Mouse (Mus musculus) megakaryocyte, adult 5-6 weeks (primary cell): ENCODE measurements around the gene Ube2q2. TPM values are rescaled to one million over a fixed set of nuclear protein-coding genes. Genes with fewer than 3 reads are reported as not detected.
"Not testable (repeated sequence)": the region's sequence is repeated elsewhere in the genome, so short reads cannot be mapped to it uniquely, and the experiment has no call there.

Experiments used
- ATAC-seq: 2 replicates; pipeline ENCODE4 v1.8.0; 2016; ENCODE audit warnings: mild to moderate bottlenecking, inconsistent platforms; ENCODE audit not compliant: poor library complexity, severe bottlenecking
- total RNA-seq, 2 experiments: library from RNA; stranded (forward) in 1 of 2; stranded (reverse) in 1 of 2; fragments of 153-499, 151-499 nt in 1 of 2; fragments of 221-1000, 200-1000 nt in 1 of 2; gene quantifications; 2 replicates each; pipeline versions ENCODE4 v1.2.3 to v1.2.4; 2015 to 2017

The Ube2q2 gene
- total RNA-seq (2015) = 31.9 and 33.6 TPM in 2 replicates
- 35.5 and 43.4 TPM in 2 replicates for total RNA-seq (2017)

DNA sequence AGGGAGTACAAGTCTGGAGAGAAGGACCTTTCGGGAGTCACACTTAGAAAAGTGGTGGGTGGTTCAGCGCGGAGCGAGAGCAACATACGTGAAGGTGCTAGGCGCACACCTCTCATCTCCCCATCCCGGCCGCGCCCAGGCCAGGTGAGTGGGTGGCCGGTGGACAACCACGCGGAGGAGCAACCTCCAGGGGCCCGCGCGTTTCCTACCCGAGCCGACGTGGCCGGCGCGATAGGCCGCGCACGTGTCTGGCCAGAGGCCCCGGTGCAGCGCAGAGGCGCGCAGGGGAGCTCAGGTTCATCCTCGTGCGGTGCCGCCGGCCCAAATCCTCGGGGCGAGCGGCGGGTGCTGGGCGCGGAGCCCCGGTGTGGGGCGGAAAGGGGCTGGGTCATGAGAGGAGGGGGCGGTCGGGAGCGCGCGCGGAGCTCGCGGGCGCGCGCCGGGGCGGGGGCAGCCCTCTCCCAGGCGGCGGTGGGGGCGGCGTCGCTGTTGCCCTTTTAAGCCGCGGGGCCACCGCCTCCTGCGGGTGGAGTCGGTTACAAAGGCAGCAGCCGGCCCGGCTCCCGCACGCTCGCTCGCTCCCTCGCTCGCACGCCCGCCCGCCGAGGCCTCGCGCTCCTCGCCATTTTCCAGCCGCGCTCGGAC is at the start of gene Ube2q2:
TSS of gene Ube2q2 (plus strand) at position 1 of the 645 bp plus-strand sequence.
- peak; percentile 56 for ATAC-seq

GRCm38 (mm10) chr9:55101117-55101516 is 47.5 kb upstream of the Ube2q2 start:
- no peak for ATAC-seq

- no peak; the same call in 1 of the 2 replicates for ATAC-seq
These were observed 46.3 kb upstream of the Ube2q2 start for GRCm38 (mm10) chr9:55102186-55102835.

- ATAC-seq = no peak
These were observed 45.6 kb upstream of the Ube2q2 start for GRCm38 (mm10) chr9:55102931-55103630.

DNA sequence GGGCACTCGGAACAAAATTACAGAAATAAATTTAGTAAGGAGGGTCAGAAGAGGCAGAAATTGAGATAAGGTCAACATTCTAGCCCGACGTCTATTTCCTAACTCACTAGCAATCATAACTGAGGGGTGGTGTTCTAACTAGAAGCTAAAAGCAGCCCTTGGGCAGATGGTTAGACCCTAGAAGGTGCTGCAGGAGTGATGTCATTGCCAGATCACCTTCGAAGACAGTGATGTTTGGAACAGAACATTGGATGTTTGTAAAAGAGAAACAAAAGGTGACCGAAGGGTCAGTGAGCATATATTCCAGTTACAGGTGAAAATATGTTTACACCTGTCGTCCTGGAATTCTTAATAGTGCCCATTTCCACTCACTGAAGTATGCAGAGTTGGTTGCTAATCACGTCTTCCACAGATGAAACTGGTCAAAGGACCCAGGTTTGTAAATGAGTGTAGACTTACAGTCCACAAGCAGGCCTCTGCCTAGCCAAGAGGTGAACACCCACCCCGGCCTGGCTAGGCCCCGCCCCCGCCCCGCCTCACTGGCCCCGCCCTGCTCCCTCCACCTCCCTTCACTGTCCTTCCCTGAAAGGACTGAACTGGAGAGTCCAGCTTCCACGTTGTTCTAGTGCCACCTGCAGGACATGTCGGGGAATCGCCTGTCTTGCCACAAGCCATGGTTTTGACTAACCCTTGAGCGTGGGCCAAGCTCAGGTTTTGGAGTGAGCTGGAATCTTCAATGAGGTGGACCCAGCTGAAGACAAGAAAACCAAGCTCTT is 38.4 kb upstream of the Ube2q2 start:
- ATAC-seq = peak; percentile 99

GRCm38 (mm10) chr9:55110835-55111217 is 37.8 kb upstream of the Ube2q2 start:
- not testable (repeated sequence) for ATAC-seq

GRCm38 (mm10) chr9:55114752-55115151 is 33.9 kb upstream of the Ube2q2 start:
- ATAC-seq = peak; percentile 51

DNA sequence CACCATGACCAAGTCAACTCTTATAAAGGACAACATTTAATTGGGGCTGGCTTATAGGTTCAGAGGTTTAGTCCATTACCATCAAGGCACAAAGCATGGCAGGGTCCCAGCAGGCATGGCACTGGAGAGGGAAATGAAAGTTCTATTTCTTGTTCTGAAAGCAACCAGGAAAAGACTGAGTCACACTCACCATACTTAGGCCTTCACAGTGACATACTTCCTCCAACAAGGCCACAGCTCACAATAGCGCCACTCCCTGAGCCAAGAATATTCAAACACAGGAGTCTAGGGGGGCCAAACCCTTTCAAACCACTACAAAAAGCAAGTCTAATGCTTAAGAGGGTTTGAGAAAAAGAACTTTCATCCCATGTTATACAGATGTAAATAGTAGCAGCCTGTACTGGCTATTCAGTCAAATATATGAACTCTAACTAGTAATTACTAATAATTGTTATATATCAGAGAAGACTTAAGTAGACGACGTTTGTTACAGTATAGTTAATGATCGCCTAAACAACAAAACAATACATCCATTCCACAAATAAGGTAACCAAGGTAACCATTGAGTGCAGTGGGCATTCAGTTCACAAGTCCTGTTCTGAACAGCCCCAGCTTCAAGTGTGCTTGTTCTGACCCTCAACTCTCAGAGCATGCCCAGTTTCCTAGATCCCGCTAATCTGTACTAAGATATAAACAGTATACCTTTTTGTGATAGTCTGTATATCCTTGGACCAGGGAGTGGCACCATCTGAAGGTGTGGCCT is 31.2 kb upstream of the Ube2q2 start:
- ATAC-seq = peak; percentile 96

DNA sequence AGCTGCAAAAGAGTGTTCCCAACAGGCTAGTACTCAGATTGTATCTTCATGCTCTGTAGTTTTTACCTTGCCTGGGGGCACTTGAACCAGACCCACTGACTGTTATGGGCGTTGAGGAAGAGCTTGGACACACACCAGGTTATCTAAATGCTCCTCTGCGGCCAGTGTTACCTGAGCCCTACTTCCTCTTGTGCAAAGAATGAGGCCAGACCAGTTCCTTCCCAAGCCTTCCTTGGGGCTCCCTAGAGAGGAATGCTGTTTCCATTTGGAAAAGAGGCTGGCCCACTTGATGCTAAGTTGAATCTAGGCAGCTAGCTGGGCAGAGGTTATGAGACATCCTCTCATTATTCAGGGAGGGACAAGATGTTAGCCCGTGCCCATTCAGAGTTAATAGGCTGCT is 26.1 kb upstream of the Ube2q2 start:
- ATAC-seq = no peak

- no peak for ATAC-seq
These were observed 22.9 kb upstream of the Ube2q2 start for GRCm38 (mm10) chr9:55125735-55126134.

DNA sequence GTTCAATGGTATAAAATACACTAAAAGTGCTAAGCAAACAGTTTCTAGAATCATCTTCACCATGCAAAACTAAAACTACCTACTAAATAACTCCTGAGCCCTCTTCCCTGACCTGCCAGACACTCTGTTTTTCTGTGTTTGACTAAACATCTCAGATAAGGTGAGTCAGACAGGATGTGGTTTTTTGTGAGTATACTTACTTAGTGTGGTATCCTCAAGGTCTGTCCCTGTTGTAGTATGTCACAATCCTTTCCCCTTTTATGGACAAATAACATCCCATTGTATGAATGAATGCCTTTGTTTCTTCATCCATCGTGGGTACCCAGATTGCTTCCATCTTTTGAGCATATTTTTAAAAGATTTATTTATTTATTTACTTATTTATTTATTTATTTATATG is 22.4 kb upstream of the Ube2q2 start:
- no peak for ATAC-seq

GRCm38 (mm10) chr9:55131851-55132250 is 16.8 kb upstream of the Ube2q2 start:
- ATAC-seq = no peak

DNA sequence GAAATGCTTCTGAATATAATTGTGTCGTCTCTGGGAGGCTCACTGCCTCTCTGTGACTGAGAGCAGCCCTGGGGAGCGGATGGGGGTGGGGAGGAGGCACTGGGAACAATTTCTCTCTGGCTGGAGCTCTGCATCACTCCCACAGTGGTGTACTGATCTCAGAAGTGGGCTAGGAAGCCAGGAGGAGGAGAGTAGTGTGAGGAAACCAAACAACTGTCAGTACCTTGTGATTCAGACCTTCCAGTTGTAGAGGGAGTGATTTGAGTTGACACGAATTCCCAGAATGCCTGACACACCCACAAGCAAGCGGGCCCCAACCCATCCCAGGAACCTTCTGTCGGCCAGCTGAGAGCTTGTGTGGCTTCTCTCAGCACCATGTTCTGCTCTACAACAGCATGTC is 12.1 kb upstream of the Ube2q2 start:
- no peak for ATAC-seq

DNA sequence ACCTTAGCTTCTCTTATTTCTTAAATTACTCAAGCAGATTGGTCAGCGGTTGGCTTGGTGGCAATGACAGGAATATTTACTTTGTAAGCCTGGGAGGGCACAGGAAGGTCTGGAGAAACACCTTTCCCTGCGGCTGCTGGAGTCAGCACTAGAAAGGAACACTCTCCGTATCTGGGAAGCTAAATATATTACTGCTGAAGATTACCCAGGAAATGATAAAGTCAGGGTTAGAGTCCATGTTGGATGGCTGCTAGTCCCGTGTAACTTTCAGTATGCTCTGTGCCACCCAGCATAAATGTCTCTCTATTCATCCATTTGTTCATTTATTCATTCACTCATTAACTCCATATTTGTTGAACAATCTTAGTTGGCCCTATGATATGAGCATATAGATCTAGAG is 11.5 kb upstream of the Ube2q2 start:
- no peak for ATAC-seq

GRCm38 (mm10) chr9:55139958-55140357 is 8.7 kb upstream of the Ube2q2 start:
- ATAC-seq = no peak

- ATAC-seq = peak; percentile 77
These were observed 1.0 kb downstream of the Ube2q2 start for GRCm38 (mm10) chr9:55149499-55150278.

DNA sequence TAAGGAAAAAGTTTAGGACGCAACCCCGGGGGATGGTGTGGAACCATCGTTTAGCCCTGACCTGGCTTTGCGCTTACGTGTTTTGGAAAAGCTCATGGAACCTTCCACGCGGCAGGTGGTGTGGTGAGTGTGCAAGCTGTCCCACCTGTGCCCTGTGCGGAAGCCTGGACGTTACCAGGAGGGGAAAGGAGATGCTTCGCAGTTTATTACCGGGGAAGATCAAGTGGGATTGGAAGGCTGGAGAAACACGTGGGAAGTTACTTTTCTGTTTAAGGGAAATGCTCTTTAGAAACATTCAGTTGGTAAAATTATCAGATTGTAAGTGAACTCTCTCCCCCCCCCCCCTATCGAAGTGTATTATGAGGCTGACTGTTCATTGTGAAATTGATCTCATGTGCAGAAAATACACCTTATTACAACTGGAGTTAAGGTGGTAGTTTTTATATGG is 1.6 kb downstream of the Ube2q2 start:
- ATAC-seq = 0 out of 2 replicates have a peak, but pooled peaks have one; percentile 20

GRCm38 (mm10) chr9:55151096-55151495 is 2.4 kb downstream of the Ube2q2 start:
- no peak for ATAC-seq

GRCm38 (mm10) chr9:55152935-55153334 is 4.3 kb downstream of the Ube2q2 start:
- no peak for ATAC-seq
